Mouse (Mus musculus): ENCODE measurements around the gene Tmem63b. TPM values are rescaled to one million over a fixed set of nuclear protein-coding genes. Genes with fewer than 3 reads are reported as not detected.

Gene Tmem63b
- polyA plus RNA-seq, 1 experiment = 119 TPM

DNA sequence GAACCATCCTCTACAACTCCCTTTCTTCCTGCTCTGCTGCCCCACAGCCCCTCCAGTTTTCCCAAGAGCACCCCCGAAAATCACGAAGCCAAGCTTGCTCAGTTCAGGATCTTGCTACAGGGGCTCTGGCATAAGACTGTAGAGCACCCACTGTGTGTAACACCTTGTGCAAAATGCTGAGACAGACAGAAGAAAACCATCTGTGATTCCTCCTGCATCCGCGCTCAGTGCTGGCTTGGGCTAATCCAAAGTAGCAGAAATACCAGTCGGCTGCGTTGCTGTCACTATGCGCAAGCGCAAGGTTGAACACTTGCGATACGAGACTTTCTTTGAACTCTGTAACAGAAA lies 37.8 kb upstream of the Tmem63b start:
- Histone ChIP-seq H3K4me3 (ENCODE audit: control insufficient read depth, insufficient read depth, low read length) (no peak overlapping the region), H3K27ac (ENCODE audit: control insufficient read depth, insufficient read depth, low read length) (no peak overlapping the region), H3K27me3 (ENCODE audit: control insufficient read depth, insufficient read depth, low read length) (no peaks in the 10 kb centered on the region; the same call in 1 of the 2 replicates), H3K4me1 (replicated peaks; ENCODE audit: control insufficient read depth, insufficient read depth, low read length) (peaks cover 15% of the 10 kb centered on the region), H3K36me3 (ENCODE audit: control insufficient read depth, insufficient read depth, low read length) (no peaks in the 10 kb centered on the region)
- DNase-seq = no peak
- TF ChIP-seq POLR2A (IDR thresholded peaks at IDR 0.05; ENCODE audit: control insufficient read depth, extremely low read depth, insufficient read depth, low read length, poor library complexity) (no peak), CTCF (IDR thresholded peaks at IDR 0.05; ENCODE audit: borderline replicate concordance, control insufficient read depth, extremely low read depth, insufficient read depth, low read length, poor library complexity) (0 out of 2 replicates have a peak, but pooled peaks have one; percentile 17)
- 99% methylated on average over 10 of the region's 10 CpGs for WGBS

DNA sequence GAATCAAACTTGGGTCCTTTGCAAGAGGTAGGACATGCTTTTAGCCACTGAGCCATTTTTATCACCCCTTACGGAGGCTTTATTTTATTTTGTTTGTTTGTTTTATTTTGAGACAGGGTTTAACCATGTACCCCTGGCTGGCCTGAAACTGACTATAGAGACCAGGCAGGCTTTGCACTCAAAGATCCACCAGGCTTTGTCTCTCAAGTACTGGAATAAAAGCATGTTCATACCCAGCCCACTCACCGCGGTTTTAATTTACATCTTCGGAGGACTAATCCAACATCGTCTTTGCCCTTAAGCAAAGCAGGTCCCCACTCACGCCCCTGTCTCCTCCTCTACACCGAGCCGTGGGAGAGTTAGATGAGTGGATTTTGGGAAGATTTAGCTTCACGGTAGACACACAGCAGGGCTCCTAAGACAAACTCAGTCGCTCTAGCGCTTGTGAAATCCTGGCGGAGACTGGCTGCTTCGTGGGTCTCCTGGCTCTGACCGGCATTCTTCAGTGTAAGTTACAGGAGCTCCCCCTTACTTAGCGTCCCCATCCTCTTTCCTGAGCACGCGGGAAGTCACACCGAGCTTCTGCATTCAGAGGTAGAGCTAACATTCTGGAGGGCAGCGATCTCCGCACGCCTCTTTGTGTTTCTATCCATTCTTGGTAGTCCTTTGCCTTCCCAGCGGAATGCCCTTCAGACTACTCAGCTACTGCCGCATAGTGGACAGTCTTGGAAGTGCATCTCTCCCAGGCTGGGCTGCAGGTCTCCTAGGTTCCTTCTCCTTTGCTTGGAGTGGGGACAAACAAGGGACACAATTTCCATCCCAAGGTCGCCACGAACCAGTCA lies 37.2 kb upstream of the Tmem63b start:
- WGBS = 8% methylated on average over 25 of the region's 25 CpGs
- peak; percentile 73 for DNase-seq
- H3K4me1 ChIP-seq (replicated peaks; ENCODE audit: control insufficient read depth, insufficient read depth, low read length) = peaks cover 15% of the 10 kb centered on the region
- H3K27me3 ChIP-seq (ENCODE audit: control insufficient read depth, insufficient read depth, low read length) = no peaks in the 10 kb centered on the region; the same call in 1 of the 2 replicates
- H3K27ac ChIP-seq (ENCODE audit: control insufficient read depth, insufficient read depth, low read length) = no peak overlapping the region
- TF ChIP-seq POLR2A (IDR thresholded peaks at IDR 0.05; ENCODE audit: control insufficient read depth, extremely low read depth, insufficient read depth, low read length, poor library complexity) (no peak), CTCF (IDR thresholded peaks at IDR 0.05; ENCODE audit: borderline replicate concordance, control insufficient read depth, extremely low read depth, insufficient read depth, low read length, poor library complexity) (peak; percentile 70; the same call in 1 of the 2 replicates)
- peak overlapping the region; percentile 28 for H3K4me3 ChIP-seq (ENCODE audit: control insufficient read depth, insufficient read depth, low read length)
- H3K36me3 ChIP-seq (ENCODE audit: control insufficient read depth, insufficient read depth, low read length) = no peaks in the 10 kb centered on the region

DNA sequence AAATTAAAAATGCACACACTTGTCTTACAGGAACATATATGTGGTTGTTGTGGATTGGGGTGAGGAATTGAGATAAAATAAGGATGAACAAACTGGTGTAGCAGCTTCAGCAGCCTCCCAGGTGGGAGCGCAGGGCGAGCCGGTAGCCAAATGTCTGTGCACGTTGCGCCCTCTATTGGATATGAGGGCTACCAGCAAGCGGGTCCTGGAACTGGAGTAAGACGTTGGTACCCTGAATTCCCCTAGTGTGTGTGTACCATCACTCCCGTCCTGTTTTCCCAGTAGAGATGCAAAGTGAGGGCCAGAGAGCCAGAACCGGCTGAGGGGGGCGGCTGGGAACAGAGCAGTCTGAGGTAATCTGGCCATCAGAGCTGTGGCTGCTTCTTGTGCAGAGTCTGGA lies 31.6 kb upstream of the Tmem63b start:
- no peaks in the 10 kb centered on the region for H3K4me1 ChIP-seq (replicated peaks; ENCODE audit: control insufficient read depth, insufficient read depth, low read length)
- H3K4me3 ChIP-seq (ENCODE audit: control insufficient read depth, insufficient read depth, low read length) = no peak overlapping the region
- H3K27ac ChIP-seq (ENCODE audit: control insufficient read depth, insufficient read depth, low read length) = no peak overlapping the region
- no peaks in the 10 kb centered on the region for H3K36me3 ChIP-seq (ENCODE audit: control insufficient read depth, insufficient read depth, low read length)
- WGBS = 7% methylated on average over 10 of the region's 10 CpGs
- TF ChIP-seq POLR2A (IDR thresholded peaks at IDR 0.05; ENCODE audit: control insufficient read depth, extremely low read depth, insufficient read depth, low read length, poor library complexity) (no peak), CTCF (IDR thresholded peaks at IDR 0.05; ENCODE audit: borderline replicate concordance, control insufficient read depth, extremely low read depth, insufficient read depth, low read length, poor library complexity) (peak; percentile 74)
- no peaks in the 10 kb centered on the region for H3K27me3 ChIP-seq (ENCODE audit: control insufficient read depth, insufficient read depth, low read length)
- peak; percentile 78 for DNase-seq

DNA sequence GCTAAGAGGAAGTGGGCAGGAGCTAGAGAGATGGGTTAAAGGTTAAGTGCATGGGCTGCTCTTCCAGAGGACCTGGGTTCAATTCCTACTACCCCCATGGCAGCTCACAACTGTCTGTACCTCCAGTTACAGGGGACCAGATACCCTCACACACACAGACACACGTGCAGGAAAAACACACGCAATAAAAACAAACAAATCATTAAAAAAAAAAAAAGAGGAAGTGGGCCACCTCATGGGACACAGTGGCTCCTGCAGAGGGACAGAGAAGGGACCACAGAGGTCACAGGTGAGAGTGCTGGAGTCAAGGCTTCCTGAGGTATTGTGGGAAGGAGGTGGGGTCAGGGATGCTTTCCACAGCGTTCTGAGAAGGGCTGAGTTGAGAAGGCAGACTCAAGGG lies 24.8 kb upstream of the Tmem63b start:
- H3K27ac ChIP-seq (ENCODE audit: control insufficient read depth, insufficient read depth, low read length) = no peak overlapping the region
- no peaks in the 10 kb centered on the region for H3K27me3 ChIP-seq (ENCODE audit: control insufficient read depth, insufficient read depth, low read length)
- TF ChIP-seq POLR2A (IDR thresholded peaks at IDR 0.05; ENCODE audit: control insufficient read depth, extremely low read depth, insufficient read depth, low read length, poor library complexity) = no peak
- no peak for TF ChIP-seq CTCF (IDR thresholded peaks at IDR 0.05; ENCODE audit: borderline replicate concordance, control insufficient read depth, extremely low read depth, insufficient read depth, low read length, poor library complexity)
- WGBS = 10% methylated on average over 3 of the region's 3 CpGs
- H3K4me3 ChIP-seq (ENCODE audit: control insufficient read depth, insufficient read depth, low read length) = no peak overlapping the region
- DNase-seq = no peak
- no peaks in the 10 kb centered on the region for H3K36me3 ChIP-seq (ENCODE audit: control insufficient read depth, insufficient read depth, low read length)
- no peaks in the 10 kb centered on the region for H3K4me1 ChIP-seq (replicated peaks; ENCODE audit: control insufficient read depth, insufficient read depth, low read length)

DNA sequence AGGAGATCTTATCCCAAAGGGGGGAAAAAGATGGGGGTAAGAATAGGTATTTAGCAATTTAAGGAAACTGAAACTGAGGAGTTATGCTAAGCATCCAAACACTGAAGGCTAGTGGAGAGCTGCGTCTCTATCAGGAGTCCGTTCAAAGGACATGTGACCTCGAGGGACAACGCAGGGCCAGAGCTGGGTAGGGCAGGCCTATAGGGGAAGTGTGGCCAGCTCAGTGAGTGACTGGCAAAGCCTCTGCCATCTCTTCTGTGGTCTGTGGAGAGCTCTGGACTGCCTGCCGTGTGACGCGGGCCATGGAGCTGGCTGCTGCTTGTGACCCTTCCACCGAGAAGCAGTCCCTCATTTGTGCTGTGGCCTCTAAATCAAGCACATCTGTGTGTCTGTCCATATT lies 23.7 kb upstream of the Tmem63b start:
- no peak overlapping the region for H3K4me3 ChIP-seq (ENCODE audit: control insufficient read depth, insufficient read depth, low read length)
- H3K27me3 ChIP-seq (ENCODE audit: control insufficient read depth, insufficient read depth, low read length) = no peaks in the 10 kb centered on the region
- no peak overlapping the region for H3K27ac ChIP-seq (ENCODE audit: control insufficient read depth, insufficient read depth, low read length)
- TF ChIP-seq CTCF (IDR thresholded peaks at IDR 0.05; ENCODE audit: borderline replicate concordance, control insufficient read depth, extremely low read depth, insufficient read depth, low read length, poor library complexity) = no peak
- TF ChIP-seq POLR2A (IDR thresholded peaks at IDR 0.05; ENCODE audit: control insufficient read depth, extremely low read depth, insufficient read depth, low read length, poor library complexity) = no peak
- no peak for DNase-seq
- H3K4me1 ChIP-seq (replicated peaks; ENCODE audit: control insufficient read depth, insufficient read depth, low read length) = no peaks in the 10 kb centered on the region
- WGBS = 54% methylated on average over 8 of the region's 8 CpGs
- no peaks in the 10 kb centered on the region for H3K36me3 ChIP-seq (ENCODE audit: control insufficient read depth, insufficient read depth, low read length)

DNA sequence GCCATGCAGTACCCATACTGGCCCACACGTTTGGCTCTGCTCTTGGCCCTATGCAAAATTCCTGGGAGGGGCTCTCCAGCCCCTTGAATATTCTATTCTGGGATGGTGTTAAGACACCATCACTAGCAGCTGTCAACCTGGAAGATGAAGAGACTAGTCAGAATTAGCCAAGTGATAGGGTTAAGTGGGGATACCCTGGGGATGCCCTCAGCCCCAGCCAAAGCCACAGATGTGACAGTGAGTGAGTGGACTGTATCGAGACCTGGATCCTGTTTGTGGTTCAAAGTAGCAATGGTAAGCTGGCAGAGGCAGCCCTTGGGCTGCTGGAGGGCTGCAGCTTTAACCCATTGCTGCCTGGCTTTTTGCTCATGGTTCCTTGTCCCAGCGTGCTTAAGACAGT lies 23.1 kb upstream of the Tmem63b start:
- WGBS = 48% methylated on average over 3 of the region's 3 CpGs
- no peaks in the 10 kb centered on the region for H3K4me1 ChIP-seq (replicated peaks; ENCODE audit: control insufficient read depth, insufficient read depth, low read length)

More for the DNA sequence above, 23.1 kb upstream of the Tmem63b start:
- TF ChIP-seq CTCF (IDR thresholded peaks at IDR 0.05; ENCODE audit: borderline replicate concordance, control insufficient read depth, extremely low read depth, insufficient read depth, low read length, poor library complexity) (no peak), POLR2A (IDR thresholded peaks at IDR 0.05; ENCODE audit: control insufficient read depth, extremely low read depth, insufficient read depth, low read length, poor library complexity) (no peak)
- no peak overlapping the region for H3K4me3 ChIP-seq (ENCODE audit: control insufficient read depth, insufficient read depth, low read length)
- no peaks in the 10 kb centered on the region for H3K27me3 ChIP-seq (ENCODE audit: control insufficient read depth, insufficient read depth, low read length)
- no peak for DNase-seq
- H3K27ac ChIP-seq (ENCODE audit: control insufficient read depth, insufficient read depth, low read length) = no peak overlapping the region
- H3K36me3 ChIP-seq (ENCODE audit: control insufficient read depth, insufficient read depth, low read length) = no peaks in the 10 kb centered on the region
